Mouse (Mus musculus) embryonic fibroblast, embryonic 13.5 days (primary cell): ENCODE results near the gene Pdcd1lg2.

Experiments used
- CTCF ChIP-seq: IDR thresholded peaks from 2 replicates; pipeline ENCODE4 v1.5.1; 2011; ENCODE audit warnings: mild to moderate bottlenecking, control low read depth, low read length, moderate library complexity, borderline replicate concordance; ENCODE audit not compliant: insufficient read depth
- POLR2A ChIP-seq: IDR thresholded peaks from 2 replicates; pipeline ENCODE4 v1.6.1; 2011; ENCODE audit warnings: low read depth, mild to moderate bottlenecking, control low read depth, low read length, moderate library complexity

- no peak for TF ChIP-seq CTCF
- TF ChIP-seq POLR2A, result no peak
Observed at GRCm38 (mm10) chr19:29483386-29483785, 72.7 kb downstream of the Pdcd1lg2 start.
